Mouse (Mus musculus): ENCODE measurements around the gene Usp12. TPM values are rescaled to one million over a fixed set of nuclear protein-coding genes. Genes with fewer than 3 reads are reported as not detected.

Usp12 gene
- 10 to 100 TPM; 57.2 to 57.9 TPM for total RNA-seq (2021)
- long read RNA-seq, full-length matches to known transcripts = 37 of 54 reads
- long read RNA-seq, partial matches to known transcripts = 14 of 54 reads
- long read RNA-seq, other reads (novel, unspliced or antisense) = 3 of 54 reads

DNA sequence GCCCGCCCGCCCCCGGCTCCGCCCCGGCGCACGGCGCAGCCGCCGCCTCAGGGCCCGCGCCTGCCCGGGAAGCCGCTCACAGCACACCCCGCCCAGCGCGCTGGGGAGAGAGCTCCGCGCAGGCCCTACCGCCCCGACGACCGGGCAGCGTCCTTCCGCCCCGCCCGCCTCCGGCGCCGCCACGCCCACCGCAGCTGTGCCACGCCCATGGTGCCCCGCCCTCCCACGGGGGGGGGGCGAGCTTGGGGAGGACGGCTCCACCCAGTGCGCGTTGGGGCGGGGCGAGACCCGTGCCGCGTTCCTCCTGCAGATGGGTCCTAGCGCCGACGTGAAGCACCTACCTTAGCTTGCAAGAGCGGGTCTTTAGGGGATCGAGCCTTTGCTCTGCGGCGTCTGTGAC, at the start of gene Usp12:
Usp12 (minus strand) TSS at position 154 of the 400 bp plus-strand sequence.
- peak; percentile 98 to 99 for DNase-seq (ENCODE audit: low spot score in 2 of 2)

DNA sequence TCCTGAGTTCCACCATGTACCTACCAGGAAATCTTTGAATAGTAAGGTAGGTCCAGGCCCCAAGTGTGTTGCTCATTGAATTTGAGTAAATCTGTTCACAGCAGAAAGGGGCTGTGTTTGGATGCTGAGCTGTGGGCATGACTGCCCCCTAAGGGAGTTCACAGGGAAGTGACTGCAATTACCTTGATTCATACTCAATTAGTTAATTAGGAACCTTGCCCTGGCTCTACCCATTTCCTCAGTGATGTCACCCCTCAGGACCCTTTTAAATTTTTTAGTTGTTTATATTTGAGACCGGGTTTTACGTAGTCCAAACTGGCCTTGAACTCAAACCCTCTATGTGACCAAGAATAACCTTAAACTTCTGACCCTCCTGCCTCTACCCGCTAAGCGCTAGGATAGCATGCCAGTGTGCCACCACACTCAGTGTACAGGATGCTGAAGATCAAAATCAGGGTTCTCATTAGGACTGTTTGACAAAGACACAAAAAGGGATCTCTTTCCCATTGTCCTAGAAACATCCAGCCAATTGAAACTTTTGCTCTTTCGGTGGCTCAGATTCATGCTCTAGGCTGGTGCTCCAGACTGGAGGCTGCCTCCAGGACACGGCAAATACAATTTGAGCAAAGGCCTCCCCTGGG, 49.6 kb upstream of the Usp12 start:
- no peak for DNase-seq (ENCODE audit: low spot score in 2 of 2)

DNA sequence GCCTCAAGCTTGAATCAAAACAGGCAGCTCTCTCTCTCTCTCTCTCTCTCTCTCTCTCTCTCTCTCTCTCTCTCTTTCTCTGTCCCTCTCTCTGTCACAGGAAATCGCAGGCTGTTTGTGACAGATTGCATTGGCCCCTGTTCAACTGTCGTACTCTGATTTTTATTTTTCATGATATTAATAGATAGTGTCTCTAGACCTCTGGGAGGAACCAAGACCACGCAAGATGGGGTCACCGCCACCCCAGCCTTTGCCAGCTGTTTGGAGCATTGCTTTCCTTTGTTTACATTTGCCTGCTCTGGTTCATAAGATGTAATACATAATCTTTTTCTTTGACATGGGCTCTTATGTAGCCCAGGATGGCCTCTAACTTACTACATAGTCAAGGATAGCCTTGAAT, 47.2 kb upstream of the Usp12 start:
- peak in 1 of 2 experiments; percentile 63 for DNase-seq (ENCODE audit: low spot score in 2 of 2)

DNA sequence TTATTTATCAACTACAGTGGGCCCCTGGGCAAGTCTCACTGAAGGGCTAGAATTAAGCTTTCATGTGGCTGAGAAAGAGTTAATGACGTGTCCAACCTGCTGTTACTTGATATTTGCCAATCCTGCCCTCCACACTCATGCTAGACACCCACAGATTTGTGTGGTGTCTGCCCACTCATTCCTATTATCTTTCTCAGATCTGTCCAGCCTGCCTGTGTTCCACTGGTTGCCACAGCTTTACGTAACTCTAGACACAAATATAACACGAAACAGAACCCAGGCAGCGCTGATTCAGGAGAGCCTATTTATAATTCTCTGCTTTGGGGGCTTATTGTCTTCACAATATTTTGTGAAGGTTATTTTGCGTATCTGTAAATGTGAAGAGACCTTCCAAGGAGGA, 46.5 kb upstream of the Usp12 start:
- peak; percentile 46 to 76 for DNase-seq (ENCODE audit: low spot score in 2 of 2)

DNA sequence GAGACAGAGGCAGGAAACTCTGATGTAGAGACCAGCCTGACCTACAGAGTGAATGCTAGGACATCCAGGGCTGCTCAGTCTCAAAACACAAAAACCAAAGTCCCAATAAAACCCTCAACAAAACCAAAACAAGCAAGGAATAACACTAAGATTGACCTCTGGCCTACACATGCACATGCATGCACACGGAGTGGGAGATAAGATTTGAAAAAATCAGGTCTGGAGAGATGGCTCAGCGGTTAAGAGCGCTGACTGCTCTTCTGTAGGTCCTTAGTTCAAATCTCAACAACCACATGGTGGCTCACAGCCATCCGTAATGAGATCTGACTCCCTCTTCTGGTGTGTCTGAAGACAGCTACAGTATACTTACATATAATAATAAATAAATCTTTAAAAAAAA, 45.6 kb upstream of the Usp12 start:
- DNase-seq (ENCODE audit: low spot score in 2 of 2) = no peak

DNA sequence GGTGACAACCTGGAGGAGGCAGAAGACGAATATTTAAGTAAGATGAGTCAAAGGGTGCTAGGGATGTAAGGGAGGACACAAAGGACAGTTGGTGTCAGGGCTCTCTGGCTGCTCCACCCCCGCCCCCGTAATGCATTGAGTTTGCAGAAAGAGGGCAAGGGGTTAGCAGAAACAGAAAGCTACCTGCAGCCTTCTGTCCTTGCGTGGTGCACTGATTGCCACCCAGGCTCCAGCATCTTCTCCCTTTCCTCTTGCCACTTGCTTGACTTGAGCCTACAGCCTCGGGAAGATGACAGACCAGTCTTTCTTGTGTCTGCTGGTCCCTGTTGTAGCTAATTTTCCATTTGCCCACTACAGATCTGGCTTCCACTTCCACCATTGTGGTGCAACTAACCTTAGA, 45.0 kb upstream of the Usp12 start:
- DNase-seq (ENCODE audit: low spot score in 2 of 2) = no peak

DNA sequence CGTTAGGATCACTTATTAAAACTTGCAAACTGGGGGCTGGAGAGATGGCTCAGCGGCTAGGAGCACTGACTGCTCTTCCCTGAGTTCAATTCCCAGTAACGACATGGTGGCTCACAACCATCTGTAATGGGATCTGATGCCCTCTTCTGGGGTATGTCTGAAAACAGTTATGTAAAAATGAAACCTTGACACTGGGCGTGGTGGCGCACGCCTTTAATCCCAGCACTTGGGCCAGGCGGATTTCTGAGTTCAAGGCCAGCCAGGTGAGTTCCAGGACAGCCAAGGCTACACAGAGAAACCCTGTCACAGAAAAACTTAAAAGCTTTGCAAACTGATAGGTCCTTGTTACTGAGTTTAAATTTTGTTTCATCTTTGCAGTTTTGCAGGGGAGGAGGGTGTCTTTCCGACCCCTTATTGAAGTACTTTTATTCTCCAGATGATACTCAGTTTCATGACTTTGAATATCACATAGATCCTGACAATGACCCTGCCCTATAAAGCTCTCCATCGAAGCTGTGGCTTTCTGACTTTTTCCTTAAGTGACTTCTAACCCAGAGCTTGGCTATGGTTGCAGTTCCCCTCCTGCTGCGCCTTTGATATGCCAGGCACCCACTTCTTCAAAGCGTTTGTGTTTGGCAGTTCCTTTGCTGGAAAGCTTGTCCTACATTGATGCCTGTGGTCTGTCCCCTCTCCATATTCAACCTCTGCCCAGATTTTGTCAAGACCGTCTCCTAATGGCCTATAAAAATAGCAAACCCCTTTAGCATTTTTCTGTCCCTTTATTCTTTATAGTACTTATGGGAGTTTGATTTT, 44.2 kb upstream of the Usp12 start:
- no peak for DNase-seq (ENCODE audit: low spot score in 2 of 2)

DNA sequence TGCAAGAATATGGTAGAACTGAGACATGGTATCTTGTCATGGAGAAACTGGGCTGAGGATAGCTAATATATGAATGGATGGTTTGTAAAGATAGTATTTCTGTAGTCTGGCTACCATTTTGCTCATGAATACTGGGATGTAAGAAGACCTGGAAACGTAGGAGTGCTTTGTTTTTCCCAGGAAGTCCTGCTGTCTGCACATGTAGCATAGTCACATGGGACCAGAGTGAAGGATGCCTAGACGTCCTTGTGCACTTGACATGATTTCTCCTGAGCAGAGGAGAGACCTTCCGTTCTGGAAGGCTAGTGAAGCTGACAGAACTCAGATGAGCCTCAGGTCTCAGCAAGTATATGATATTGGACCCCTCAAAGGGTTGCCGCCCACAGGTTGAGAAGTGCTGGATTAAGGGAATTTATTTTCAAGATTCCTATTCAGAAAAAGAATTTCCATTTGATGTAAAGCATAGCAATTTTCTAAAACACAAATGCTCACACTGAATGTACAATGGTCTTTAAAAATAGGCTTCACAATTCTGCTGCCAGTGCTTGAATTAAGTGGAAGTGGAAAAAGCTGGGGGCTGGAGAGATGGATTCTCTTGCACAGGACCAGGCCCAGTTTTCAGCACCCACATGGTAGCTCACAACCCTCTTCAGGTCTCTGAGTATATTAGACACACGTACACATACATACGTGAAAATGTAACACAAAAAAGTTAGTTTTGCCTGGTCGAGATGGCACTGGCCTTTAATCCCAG, 43.3 kb upstream of the Usp12 start:
- DNase-seq (ENCODE audit: low spot score in 2 of 2) = no peak

DNA sequence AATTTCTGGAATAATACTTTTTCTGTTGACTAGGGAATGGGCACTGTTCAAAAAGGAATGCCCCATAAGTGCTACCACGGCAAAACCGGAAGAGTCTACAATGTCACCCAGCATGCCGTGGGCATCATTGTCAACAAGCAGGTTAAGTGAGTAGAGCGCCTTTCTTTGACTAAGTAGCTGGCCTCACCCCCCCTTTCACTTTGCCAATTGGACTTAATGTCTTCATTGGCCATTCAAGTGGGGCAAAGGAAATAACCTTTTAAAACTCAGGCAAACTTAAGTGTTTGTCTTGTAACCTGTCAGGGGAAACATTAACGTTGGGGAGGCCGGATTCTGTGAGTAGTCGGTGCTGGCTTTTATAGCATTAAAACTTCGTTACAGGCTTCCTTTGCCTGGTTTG, 40.2 kb upstream of the Usp12 start:
- no peak for DNase-seq (ENCODE audit: low spot score in 2 of 2)

DNA sequence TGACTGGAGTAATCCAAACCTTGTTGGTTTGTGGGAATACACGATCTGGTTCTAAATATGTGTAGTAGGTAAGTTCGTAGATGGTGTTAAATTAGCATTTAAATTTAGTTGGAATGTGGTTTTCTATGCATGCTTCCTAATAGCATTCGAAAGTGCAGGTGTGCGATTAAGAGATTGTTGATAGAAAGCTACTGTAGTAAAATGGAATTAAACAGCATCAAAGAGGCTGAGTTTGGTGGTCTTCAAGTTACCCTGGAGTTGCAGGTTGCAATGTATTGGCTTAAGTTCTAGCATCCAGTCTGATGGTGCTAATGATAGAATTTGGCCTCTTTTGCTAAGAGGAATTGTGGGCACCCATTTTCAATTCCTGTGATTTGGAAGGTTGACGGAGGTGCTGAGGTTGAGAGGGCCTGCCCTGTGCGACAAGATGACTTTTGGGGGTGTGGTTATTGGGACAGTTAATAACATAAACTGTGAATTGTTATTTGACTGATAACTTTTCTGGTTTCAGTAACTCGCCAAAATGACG, 38.9 kb upstream of the Usp12 start:
- DNase-seq (ENCODE audit: low spot score in 2 of 2) = no peak

DNA sequence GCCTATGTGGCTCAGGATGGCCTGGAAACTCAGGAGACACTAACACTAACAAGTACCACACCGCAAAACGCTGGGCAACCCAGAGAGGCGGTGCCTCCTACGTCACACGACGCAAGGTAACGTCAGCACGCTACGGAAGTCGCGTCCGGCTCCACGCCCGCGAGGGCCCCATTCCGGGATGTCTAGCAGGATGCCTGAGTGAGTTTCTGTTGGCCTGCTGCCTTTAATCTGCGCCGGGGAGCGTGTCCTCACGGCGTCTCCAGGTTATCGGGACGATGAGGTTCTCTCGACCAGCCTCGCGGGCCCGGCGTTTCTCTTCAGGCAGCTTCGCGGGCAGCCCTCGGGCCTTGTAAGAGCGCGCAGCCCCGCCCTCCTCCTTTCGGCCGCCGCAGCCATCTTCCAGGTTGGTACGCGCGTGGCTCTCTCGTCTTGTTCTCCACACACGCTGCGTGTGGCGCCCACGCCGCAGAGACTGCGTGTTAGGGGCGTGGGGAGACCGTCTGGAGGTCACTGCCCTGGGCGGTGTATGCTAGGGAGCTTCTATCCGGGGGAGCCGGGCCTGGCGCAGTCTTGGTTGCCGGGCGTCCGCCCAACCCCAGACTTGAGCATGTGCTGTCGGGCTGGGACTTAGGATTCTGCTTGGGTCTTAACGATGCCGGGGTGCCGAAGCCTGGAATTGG, 38.1 kb upstream of the Usp12 start, which contains the start of gene Rpl21:
Rpl21 (plus strand) TSS at position 122 of the 680 bp plus-strand sequence.
- peak; percentile 91 to 97 for DNase-seq (ENCODE audit: low spot score in 2 of 2)

DNA sequence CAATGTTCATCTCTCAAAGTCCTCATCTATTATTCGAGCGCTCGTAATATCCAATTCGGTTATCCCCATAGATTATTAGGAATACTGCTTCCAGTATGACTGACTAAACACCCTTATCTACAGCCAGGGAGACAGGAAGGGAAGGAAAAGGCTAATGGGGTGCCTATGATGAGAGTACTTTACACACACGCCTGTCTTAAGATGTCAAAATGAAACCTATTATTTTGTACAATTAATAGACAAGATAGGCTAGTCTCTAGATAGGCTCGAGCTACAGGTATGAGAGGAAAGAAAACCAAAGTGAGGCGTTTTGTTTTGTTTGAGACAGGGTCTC, 37.6 kb upstream of the Usp12 start:
- no peak for DNase-seq (ENCODE audit: low spot score in 2 of 2)

DNA sequence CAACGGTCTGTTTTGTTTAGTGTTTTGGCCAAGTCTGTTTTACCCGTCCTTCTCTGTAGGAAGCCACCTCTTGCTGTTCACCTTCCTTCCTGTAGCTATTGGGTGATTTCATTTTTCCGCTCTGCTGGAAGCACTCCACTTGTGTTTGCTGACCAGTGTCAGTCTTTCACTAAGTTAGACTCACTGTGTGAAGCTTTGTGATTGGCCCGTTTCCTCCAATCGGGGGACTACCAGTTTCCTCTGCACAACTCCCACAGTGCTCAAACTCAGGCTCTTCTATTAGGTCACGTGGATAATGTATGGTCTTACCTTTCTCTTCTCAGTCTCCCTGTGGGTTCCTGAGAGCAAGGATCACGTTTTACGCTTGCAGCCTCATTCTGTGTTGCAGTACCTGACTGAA, 34.7 kb upstream of the Usp12 start:
- DNase-seq (ENCODE audit: low spot score in 2 of 2) = no peak

DNA sequence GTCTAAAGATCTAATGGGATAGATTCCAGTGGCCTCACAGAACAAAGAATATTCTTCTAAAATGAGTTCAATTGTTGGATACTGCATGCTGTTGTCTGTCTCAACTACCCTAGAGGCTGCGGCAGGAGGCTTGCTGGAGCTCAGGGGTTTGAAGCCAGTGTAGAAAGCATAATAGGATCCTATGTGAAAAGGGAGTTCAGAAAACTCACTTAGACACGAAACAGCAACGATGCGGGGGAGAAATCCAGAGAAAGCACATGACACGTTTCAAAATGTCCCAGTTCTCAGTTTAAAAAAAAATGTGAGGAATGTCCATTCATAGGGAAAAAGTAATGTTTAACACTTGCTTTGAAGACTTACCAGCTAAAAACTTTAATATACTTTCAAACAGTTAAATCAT, 28.2 kb upstream of the Usp12 start:
- DNase-seq (ENCODE audit: low spot score in 2 of 2) = no peak

DNA sequence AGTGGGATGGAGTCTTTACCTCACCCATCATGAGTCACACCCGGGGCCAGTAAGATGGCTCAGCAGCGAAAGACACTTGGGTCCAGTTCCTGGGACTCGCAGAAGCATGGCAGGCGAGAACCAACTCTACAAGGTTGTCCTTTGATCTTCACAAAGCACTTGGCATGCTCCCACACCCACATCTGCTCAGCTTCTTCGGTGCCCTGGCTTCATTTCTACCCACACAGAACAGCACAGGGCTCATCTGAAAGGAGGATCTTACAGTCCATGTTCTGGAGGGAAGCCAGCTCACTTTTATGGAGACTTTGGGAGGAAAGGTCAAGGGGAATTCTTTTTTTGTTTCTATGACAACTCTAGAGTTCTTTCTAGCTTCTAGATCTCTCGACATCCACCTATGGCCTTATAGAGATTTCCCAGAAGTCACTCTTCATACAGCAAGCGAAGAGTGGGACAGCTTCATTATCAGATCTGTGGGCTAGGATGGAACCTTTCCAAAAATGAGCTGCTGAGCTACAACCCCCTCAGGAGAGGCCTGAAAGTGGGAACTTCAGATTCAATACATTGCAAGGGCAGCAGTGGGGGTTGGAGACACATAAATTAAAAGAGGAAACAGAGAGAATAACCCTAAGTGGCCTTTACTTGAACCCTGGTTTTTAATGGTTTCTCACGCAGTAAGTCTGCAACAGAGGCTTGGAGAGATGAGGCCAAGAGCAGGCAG, 24.3 kb upstream of the Usp12 start:
- no peak for DNase-seq (ENCODE audit: low spot score in 2 of 2)

DNA sequence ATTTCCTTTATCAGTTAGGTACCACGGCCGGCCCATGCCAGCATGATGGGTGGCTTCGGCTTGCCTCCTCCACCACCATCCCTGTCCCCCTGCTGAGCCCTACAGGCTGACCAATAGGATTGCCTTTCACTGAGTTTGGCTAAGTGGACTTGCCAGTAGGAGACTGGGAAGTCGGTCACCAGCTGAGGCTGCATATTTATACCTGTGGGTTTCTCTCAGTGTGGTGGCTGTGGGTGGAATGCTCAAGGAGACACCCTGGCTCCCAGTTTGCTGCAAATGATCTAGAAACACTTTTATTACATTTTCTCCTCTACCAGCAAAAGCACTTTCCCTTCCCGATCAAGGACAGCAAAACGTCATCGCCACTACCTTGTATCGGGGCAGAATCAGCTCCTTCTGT, 22.8 kb upstream of the Usp12 start:
- no peak for DNase-seq (ENCODE audit: low spot score in 2 of 2)

DNA sequence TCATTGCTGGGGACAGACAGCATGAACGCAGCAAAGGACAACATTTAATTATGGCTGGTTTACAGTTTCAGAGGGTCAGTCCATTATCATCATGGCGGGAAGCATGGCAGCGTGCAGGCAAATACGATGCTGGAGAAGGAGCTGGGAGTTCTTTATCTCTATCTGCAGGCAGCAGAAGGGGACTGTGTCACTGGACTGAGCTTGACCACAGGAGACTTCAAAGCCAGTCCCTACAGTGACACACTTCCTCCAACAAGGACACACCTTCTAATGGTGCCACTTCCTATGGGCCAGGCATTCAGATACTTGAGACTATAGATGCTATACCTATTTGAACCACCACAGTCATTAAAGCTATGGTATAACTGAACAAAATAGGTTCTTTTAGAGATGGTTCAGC, 20.6 kb upstream of the Usp12 start:
- no peak for DNase-seq (ENCODE audit: low spot score in 2 of 2)

DNA sequence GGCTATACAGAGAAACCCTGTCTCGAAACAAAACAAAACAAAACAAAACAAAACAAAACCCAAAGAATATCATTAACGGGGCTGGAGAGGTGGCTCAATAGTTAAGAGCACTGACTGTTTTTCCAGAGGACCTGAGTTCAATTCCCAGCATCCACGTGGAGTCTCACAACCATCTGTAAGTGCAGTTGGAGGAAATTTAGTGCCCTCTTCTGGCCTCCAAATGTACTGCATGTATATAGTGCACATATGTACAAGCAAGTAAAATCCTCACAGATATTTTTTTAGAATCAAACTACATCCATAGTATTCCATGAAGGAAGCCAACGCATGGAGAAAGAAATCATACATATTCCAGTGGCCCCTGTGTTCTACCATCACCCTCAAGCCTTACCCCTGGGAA, 18.6 kb upstream of the Usp12 start:
- DNase-seq (ENCODE audit: low spot score in 2 of 2) = no peak

DNA sequence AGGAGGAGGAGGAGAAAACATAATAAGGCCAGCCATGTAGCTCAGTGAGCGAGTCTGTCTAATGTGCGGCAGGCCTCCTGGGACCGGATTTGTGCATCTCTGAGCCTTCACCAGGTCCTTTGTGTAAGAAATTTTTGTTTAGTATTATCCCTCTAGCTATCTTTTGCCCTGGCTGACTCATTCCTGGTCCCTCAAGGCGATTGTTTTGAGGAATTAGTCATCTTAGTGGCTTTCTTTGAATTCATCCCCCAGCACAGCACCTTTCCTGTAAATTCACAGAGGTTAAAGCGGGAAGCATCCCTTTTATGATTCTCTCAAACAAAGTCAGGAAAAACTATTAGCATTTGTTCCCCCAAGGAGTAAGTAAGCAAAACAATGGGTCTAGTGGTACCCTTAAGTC, 18.1 kb upstream of the Usp12 start:
- DNase-seq (ENCODE audit: low spot score in 2 of 2) = no peak

DNA sequence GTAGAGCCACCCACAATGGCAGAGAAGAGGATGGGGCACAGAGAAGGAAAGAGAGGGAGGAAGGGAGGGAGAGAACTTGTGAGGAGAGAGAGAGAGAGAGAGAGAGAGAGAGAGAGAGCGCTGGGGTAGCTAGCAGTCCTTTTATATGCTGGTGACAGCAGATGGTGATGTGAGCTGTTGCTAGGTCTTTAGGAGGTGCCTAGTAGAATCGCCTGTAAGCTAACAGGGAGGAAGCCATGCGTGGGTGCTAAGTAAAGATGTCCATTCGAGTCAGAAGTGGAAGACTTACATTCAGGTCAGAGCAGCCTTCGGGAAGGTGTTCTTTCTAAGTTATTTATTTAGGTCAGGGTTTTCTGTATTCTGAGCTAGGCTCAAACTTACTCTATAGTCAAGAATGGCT, 15.1 kb upstream of the Usp12 start:
- no peak for DNase-seq (ENCODE audit: low spot score in 2 of 2)

Data from layer of hippocampus, adult 18-20 months (tissue).